Mouse (Mus musculus) G1E (cell line): ENCODE results near the gene Ptgfrn. TPM values are rescaled to one million over a fixed set of nuclear protein-coding genes. Genes with fewer than 3 reads are reported as not detected.

Source experiments
- ATAC-seq: 2 replicates; pipeline ENCODE4 v1.8.0; 2016; ENCODE audit warnings: mild to moderate bottlenecking; ENCODE audit not compliant: insufficient number of reproducible peaks, poor library complexity, low FRiP score, severe bottlenecking; ENCODE audit errors: extremely low read depth
- DNase-seq: peaks from one replicate; pipeline ENCODE4 v3.0.0; 2012; ENCODE audit warnings: low spot score
- H3K27me3 ChIP-seq: 2 replicates; pipeline ENCODE4 v1.6.1; 2012; ENCODE audit warnings: mild to moderate bottlenecking, low read length, inconsistent platforms; ENCODE audit not compliant: insufficient read depth
- H3K36me3 ChIP-seq: replicated peaks from 2 replicates; pipeline ENCODE3; 2012; ENCODE audit warnings: mild to moderate bottlenecking, inconsistent platforms
- H3K4me1 ChIP-seq: 2 replicates; pipeline ENCODE4 v1.6.1; 2012; ENCODE audit warnings: low read depth, low read length, inconsistent platforms, mixed read lengths; ENCODE audit not compliant: insufficient read depth
- H3K4me3 ChIP-seq: 2 replicates; pipeline ENCODE4 v1.5.1; 2012; ENCODE audit warnings: low read depth, mild to moderate bottlenecking, inconsistent platforms, low read length, moderate library complexity, mixed read lengths
- H3K9me3 ChIP-seq: replicated peaks from 2 replicates; pipeline ENCODE4 v1.6.1; 2012; ENCODE audit warnings: inconsistent platforms
- CTCF ChIP-seq: IDR thresholded peaks from 2 replicates; pipeline ENCODE4 v1.5.1; 2012; ENCODE audit warnings: low read depth, low read length, inconsistent platforms, mixed read lengths
- GATA1 ChIP-seq: IDR thresholded peaks from 2 replicates; pipeline ENCODE4 v1.6.1; 2012; ENCODE audit warnings: borderline replicate concordance, low read length, inconsistent platforms, mixed read lengths
- GATA2 ChIP-seq: IDR thresholded peaks from 2 replicates; pipeline ENCODE4 v1.6.1; 2012; ENCODE audit warnings: low read depth, low read length, inconsistent platforms, borderline replicate concordance
- POLR2AphosphoS5 ChIP-seq: IDR thresholded peaks from 2 replicates; pipeline ENCODE4 v1.6.1; 2012; ENCODE audit warnings: low read depth, low read length, inconsistent platforms; ENCODE audit not compliant: insufficient replicate concordance
- TAL1 ChIP-seq: conservative IDR thresholded peaks from 2 replicates; pipeline ENCODE4 v1.6.1; 2012; ENCODE audit warnings: low read depth, low read length, inconsistent platforms, mixed read lengths
- polyA plus RNA-seq: library from polyadenylated mRNA; stranded (reverse); fragments of >175 nt; gene quantifications from 2 replicates; pipeline ENCODE4 v1.2.3, GENCODE M21; 2012
- total RNA-seq, 2 experiments: library from RNA; stranded (forward) in 1 of 2; stranded (reverse) in 1 of 2; fragments of 200-1000 nt in 1 of 2; fragments of >200 nt in 1 of 2; fragmentation: Nextera tagmentation in 1 of 2; gene quantifications; 2 replicates each; pipeline ENCODE4 v1.2.3; 2014 to 2017

The Ptgfrn gene
- total and polyA plus RNA-seq, 3 experiments: under 0.01 TPM; not detected in 2

- Histone ChIP-seq H3K9me3 (no peaks in the 10 kb centered on the region), H3K4me1 (no peaks in the 10 kb centered on the region), H3K27me3 (no peaks in the 10 kb centered on the region; the same call in 1 of the 2 replicates), H3K4me3 (no peak overlapping the region), H3K36me3 (no peaks in the 10 kb centered on the region)
- DNase-seq (no peak), ATAC-seq (no peak)
- TF ChIP-seq TAL1 (no peak), POLR2AphosphoS5 (no peak), CTCF (no peak), GATA2 (no peak), GATA1 (no peak)
Observed at GRCm38 (mm10) chr3:101055216-101055615, 54.9 kb downstream of the Ptgfrn start.

- DNase-seq (no peak), ATAC-seq (no peak)
- Histone ChIP-seq H3K9me3 (no peaks in the 10 kb centered on the region), H3K27me3 (peaks cover 9% of the 10 kb centered on the region), H3K36me3 (no peaks in the 10 kb centered on the region), H3K4me3 (no peak overlapping the region), H3K4me1 (no peaks in the 10 kb centered on the region)
- TF ChIP-seq GATA1: no peak
Observed at GRCm38 (mm10) chr3:101051601-101052000, 58.5 kb downstream of the Ptgfrn start.

- no peak for ATAC-seq
- no peak for DNase-seq
- Histone ChIP-seq H3K36me3 (no peaks in the 10 kb centered on the region), H3K27me3 (peaks cover 9% of the 10 kb centered on the region), H3K9me3 (no peaks in the 10 kb centered on the region), H3K4me3 (no peak overlapping the region), H3K4me1 (no peaks in the 10 kb centered on the region)
- TF ChIP-seq POLR2AphosphoS5: no peak
- no peak for TF ChIP-seq GATA1
- no peak for TF ChIP-seq TAL1
- no peak for TF ChIP-seq CTCF
- no peak for TF ChIP-seq GATA2
Observed at GRCm38 (mm10) chr3:101049997-101050396, 60.1 kb downstream of the Ptgfrn start.

- Histone ChIP-seq H3K9me3 (no peaks in the 10 kb centered on the region), H3K4me1 (no peaks in the 10 kb centered on the region), H3K27me3 (peaks cover 9% of the 10 kb centered on the region), H3K4me3 (no peak overlapping the region), H3K36me3 (no peaks in the 10 kb centered on the region)
- ATAC-seq: no peak
- TF ChIP-seq GATA1: no peak
- TF ChIP-seq CTCF: no peak
- TF ChIP-seq POLR2AphosphoS5: no peak
- TF ChIP-seq GATA2: no peak
- no peak for TF ChIP-seq TAL1
- no peak for DNase-seq
Observed at GRCm38 (mm10) chr3:101048781-101049180, 61.3 kb downstream of the Ptgfrn start.

- H3K4me3 ChIP-seq: no peak overlapping the region
- H3K9me3 ChIP-seq: no peaks in the 10 kb centered on the region
- TF ChIP-seq CTCF (no peak), TAL1 (no peak), GATA1 (no peak), GATA2 (no peak), POLR2AphosphoS5 (no peak)
- H3K36me3 ChIP-seq: no peaks in the 10 kb centered on the region
- H3K4me1 ChIP-seq: no peaks in the 10 kb centered on the region
- no peak for DNase-seq
- peaks cover 9% of the 10 kb centered on the region for H3K27me3 ChIP-seq
- no peak for ATAC-seq
Observed at GRCm38 (mm10) chr3:101047586-101048275, 62.3 kb downstream of the Ptgfrn start.

- H3K4me1 ChIP-seq: no peaks in the 10 kb centered on the region
- no peak overlapping the region for H3K4me3 ChIP-seq
- DNase-seq (no peak), ATAC-seq (no peak)
- H3K9me3 ChIP-seq: no peaks in the 10 kb centered on the region
- H3K27me3 ChIP-seq: peaks cover 9% of the 10 kb centered on the region
- H3K36me3 ChIP-seq: no peaks in the 10 kb centered on the region
- TF ChIP-seq POLR2AphosphoS5 (no peak), GATA2 (no peak), TAL1 (no peak), CTCF (no peak), GATA1 (no peak)
Observed at GRCm38 (mm10) chr3:101045431-101045830, 64.6 kb downstream of the Ptgfrn start.

GRCm38 (mm10) chr3:101044686-101045085, 65.4 kb downstream of the Ptgfrn start:
- H3K36me3 ChIP-seq: no peaks in the 10 kb centered on the region
- TF ChIP-seq CTCF (no peak), TAL1 (no peak), POLR2AphosphoS5 (no peak), GATA1 (no peak), GATA2 (no peak)
- no peaks in the 10 kb centered on the region for H3K9me3 ChIP-seq
- DNase-seq: no peak
- H3K4me1 ChIP-seq: no peaks in the 10 kb centered on the region
- ATAC-seq: no peak
- H3K4me3 ChIP-seq: no peak overlapping the region
- H3K27me3 ChIP-seq: peaks cover 7% of the 10 kb centered on the region
